Comparison of ENCODE assay signal across 8 mouse cellular contexts in the genomic region with DNA sequence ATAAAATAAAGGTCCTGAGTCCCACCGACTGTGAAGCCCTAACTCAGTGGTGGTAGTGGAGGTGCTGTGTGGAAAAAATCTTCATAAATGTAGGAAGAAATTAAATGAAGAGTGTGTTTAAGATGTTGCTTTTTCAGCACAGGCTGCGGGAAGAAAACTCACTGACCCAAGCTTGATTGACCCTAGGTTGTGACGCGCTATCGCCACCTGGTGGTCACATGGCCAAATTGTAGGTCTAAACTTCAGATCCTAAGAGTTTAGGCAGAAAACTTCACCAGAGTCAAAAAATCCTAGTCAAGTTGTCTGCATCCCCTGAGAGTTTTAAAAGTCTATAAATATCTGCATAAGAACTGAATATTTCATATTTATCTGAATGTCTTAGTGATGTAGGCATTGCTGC.
DNase-seq lines count a peak whose midpoint lies in the region; TF ChIP-seq lines count a peak whose summit lies in the region.

No protein-coding gene starts in this region.

- no peak overlapping the region for H3K27ac ChIP-seq in cerebellum, adult 2 months (ENCODE audit: insufficient read depth, low read length)

- peak; percentile 72 for TF ChIP-seq CTCF in cerebellum, adult 2 months (IDR thresholded peaks at IDR 0.05; ENCODE audit: borderline replicate concordance, insufficient read depth, low read depth, low read length)

- no peak for TF ChIP-seq POLR2A in cerebellum, adult 2 months (IDR thresholded peaks at IDR 0.05; ENCODE audit: borderline replicate concordance, insufficient read depth, low read length)

- DNase-seq in cerebellum, adult 2 months: peak in 1 of 2 experiments; percentile 50
- DNase-seq in cerebellum, adult 11-12 months: no peak
- DNase-seq in layer of hippocampus, adult 11-12 months (ENCODE audit: low spot score): peak; percentile 22
- no peak for DNase-seq in layer of hippocampus, postnatal 36 days
- DNase-seq in ZHBTc4 (ENCODE audit: low read depth, low spot score): peak; percentile 79
- DNase-seq in gastrocnemius, postnatal 10 days: peak; percentile 67
- DNase-seq in lung, postnatal 10 days: peak; percentile 37
- DNase-seq in urinary bladder, adult 2 months (ENCODE audit: low spot score): no peak

- WGBS in cerebellum, adult 2 months: 37% methylated on average over 5 of the region's 5 CpGs

- no peak overlapping the region for H3K4me3 ChIP-seq in cerebellum, adult 2 months (replicated peaks; ENCODE audit: insufficient read depth, low read depth, low read length)

- H3K4me1 ChIP-seq in cerebellum, adult 2 months (ENCODE audit: control insufficient read depth, insufficient read depth, low read length): peaks cover 13% of the 10 kb centered on the region

- H3K27me3 ChIP-seq in cerebellum, adult 2 months (ENCODE audit: control insufficient read depth, insufficient read depth, low read length): no peaks in the 10 kb centered on the region

Comparison
In these comparisons a context has a peak if more than half of its experiments do, and no peak if none do; other contexts are left out.
1. DNase-seq: peak in layer of hippocampus, adult 11-12 months (single experiment), ZHBTc4 (single experiment), gastrocnemius, postnatal 10 days (single experiment) and lung, postnatal 10 days (single experiment); none in cerebellum, adult 11-12 months (single experiment), layer of hippocampus, postnatal 36 days (0 of 2) and urinary bladder, adult 2 months (single experiment).